Mouse (Mus musculus) hindbrain, embryonic 14.5 days (tissue): ENCODE results near the gene Gm136. TPM values are rescaled to one million over a fixed set of nuclear protein-coding genes. Genes with fewer than 3 reads are reported as not detected.

Experiments used
- polyA plus RNA-seq: library from polyadenylated mRNA; unstranded; fragments of >200 nt; fragmentation: Nextera tagmentation; extraction: Ambion mirVana; gene quantifications from 2 replicates; pipeline ENCODE4 v1.2.1, GENCODE M21; 2014

The Gm136 gene
- polyA plus RNA-seq, 1 experiment from 2014 or later = not detected

Other genes with a start within 250 kb of the Gm136 start
- 92.5 and 93.7 TPM in 2 replicates for gene Akirin2, start 205.3 kb downstream of the Gm136 start, polyA plus RNA-seq
- gene Orc3, start 141.3 kb downstream of the Gm136 start, polyA plus RNA-seq = 95.3 and 96.2 TPM in 2 replicates
- 45.8 and 50.3 TPM in 2 replicates for gene Rars2, start 141.3 kb downstream of the Gm136 start, polyA plus RNA-seq
- 37.0 and 47.3 TPM in 2 replicates for gene Slc35a1, start 68.8 kb downstream of the Gm136 start, polyA plus RNA-seq
- gene Cfap206, start 26.1 kb downstream of the Gm136 start, polyA plus RNA-seq = 4.6 and 5.9 TPM in 2 replicates
- gene Smim8, start 22.2 kb upstream of the Gm136 start, polyA plus RNA-seq = 53.5 and 54.1 TPM in 2 replicates
- 34.8 and 36.5 TPM in 2 replicates for gene Zfp292, start 126.7 kb upstream of the Gm136 start, polyA plus RNA-seq
- gene Cga, start 137.5 kb upstream of the Gm136 start, polyA plus RNA-seq = not detected in 2 replicates